Mouse (Mus musculus) spleen, postnatal 36 days (tissue): ENCODE results near the gene Fkbp1b.
"Not testable (repeated sequence)": the region's sequence is repeated elsewhere in the genome, so short reads cannot be mapped to it uniquely, and the experiment has no call there.

ENCODE experiments used
- DNase-seq, 2 experiments: peaks; one replicate each; pipeline ENCODE4 v3.0.0; 2022; ENCODE audit warnings: low spot score in 2 of 2, mixed read lengths in 1 of 2

The Fkbp1b gene

DNA sequence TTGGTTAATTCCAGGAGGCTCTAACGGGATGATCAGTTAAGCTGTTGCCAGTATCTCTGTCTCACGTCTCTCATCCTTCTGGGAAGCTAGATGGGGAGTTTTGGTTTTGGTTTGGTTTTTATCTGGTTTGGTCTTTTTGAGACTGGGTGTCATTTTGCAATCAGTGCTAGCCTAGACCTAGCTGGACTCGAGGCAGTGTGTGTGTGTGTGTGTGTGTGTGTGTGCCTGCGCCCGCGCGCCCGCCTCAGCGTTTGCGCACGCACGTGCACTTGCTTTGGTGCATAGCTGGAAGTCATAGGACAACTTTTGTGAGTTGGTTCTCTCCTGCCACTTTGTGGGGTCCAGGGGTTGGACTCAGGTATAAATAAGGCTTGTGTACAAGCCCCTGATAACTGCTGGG, 2.4 kb upstream of the Fkbp1b start:
- DNase-seq: peak; percentile 18 to 25

DNA sequence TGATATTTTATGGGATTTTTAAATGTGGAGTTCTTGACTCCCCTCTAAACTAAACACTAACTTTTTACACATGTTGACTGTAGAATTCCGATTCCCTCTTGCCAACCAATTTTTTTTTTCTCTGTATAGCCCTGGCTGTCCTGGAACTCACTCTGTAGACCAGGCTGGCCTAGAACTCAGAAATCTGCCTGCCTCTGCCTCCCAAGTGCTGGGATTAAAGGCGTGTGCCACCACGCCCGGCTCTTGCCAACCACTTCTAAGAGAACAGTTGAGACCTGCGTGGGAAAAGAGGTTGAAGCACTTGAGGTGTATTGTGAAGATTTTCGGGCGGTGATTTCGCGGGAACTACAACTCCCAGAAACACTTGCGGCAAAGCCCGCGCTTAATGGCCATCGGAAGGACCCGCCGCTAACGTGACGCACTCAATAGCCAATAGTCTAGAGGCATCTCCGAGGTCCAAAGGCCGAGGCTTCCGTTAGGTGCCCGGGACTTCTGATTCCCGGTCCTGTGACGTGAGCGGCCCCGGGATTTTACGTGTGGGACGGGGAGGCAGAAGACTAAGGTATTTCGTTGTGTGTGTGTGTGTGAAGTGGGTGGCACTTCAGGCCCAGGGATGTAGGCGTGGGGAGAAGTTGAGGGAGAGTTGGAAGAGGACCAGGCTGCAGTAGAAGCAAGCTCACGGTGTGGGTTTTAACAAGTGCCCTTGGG, 1.7 kb upstream of the Fkbp1b start, which contains the start of gene Wdcp:
Gene Wdcp, plus strand, starts transcription at position 414 of the 708 bp plus-strand sequence.
- peak; percentile 87 to 90 for DNase-seq

DNA sequence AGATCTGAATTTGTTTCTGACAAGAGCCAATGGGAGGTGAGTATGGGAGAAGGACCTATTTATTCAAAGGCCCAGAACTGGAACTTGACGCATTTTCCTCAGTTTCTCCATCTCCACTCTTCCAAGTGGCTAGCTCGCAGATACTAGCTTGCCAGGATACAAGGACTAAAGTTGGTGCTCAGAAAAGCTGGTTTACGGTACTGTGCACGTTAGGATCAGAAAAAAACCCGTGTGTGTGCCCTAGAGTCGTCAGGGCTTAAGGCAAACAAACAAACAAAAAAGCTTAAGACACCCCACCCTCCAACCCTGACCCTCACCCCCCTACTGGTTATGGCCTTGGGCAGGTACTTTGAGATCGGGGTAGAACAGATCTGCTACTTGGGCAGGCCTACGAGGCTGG, 1.1 kb upstream of the Fkbp1b start:
- no peak for DNase-seq

DNA sequence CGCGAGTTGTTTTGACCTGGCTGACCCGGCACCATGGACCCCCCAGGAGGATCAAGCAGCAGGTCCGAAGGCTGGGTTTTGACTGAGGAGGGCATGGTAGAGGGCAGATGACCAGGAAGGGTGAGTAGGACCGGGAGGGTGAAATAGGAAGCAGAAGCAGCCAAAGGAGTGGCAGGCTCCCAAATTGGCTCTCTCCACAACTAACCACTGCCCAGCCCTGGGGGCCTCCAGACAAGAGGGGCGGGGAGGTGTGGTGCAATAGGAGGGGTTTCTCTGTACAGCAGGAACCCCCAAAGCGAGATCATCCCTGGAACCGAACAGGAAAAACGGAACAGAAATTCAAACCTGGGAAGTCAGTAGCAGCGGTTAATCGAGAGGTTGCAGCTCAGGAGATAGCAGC, 650 bp downstream of the Fkbp1b start:
- DNase-seq: no peak

DNA sequence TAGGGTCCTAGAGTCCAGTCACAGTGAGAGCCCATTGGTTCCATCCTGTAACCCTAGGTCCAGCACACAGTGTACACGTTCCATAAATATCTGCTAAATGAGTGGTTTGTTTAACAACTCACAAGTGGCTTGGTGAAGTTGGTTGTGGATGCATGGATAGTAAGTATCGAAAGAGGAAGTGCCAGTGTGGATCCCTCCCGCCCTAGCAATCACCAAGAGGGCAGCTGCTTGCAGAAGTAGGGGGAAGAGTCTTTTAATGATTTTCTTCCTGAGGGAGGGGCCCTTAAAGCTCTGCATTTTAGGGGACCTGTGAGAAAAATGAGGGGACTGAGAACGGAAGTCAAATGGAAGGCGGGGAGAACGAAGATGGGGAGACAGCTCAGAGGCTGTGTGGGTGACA, 1.4 kb downstream of the Fkbp1b start:
- DNase-seq: no peak

DNA sequence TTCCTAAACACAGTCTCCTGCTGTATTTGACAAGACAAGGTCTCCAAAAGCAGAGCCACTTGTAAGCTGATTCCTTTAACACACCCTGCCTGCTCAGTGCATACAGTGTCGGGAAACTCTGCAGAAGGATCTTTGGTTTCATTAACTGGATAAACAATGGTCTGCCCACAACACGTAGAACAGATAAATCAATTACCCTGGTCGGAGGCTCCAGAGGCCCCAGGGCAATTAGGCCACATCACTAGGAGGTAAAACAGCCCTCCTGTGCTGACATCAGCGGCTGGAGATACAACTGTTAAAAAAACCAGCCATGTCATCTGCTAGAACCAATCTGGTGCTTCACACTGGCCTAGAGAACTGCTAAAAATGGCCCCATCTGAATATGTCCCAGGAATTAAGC, 4.4 kb downstream of the Fkbp1b start:
- DNase-seq: no peak

DNA sequence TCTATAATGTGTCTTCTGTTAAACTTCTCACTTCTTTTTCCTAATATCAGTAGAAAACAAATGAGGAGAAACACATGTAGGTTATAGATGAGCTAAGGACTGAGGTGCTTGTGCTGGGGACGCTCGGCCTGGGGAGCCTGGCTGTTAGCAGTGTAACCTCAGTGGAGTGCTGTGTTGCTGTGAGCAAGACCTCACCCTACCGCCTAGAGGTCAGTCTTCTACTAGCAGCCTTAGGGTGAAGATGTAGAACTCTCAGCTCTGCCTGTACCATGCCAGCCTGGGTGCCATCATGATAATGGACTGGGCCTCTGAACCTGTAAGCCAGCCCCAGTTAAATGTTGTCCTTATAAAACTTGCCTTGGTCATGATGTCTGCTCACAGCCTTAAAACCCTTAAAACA, 14.1 kb downstream of the Fkbp1b start:
- DNase-seq: no peak

DNA sequence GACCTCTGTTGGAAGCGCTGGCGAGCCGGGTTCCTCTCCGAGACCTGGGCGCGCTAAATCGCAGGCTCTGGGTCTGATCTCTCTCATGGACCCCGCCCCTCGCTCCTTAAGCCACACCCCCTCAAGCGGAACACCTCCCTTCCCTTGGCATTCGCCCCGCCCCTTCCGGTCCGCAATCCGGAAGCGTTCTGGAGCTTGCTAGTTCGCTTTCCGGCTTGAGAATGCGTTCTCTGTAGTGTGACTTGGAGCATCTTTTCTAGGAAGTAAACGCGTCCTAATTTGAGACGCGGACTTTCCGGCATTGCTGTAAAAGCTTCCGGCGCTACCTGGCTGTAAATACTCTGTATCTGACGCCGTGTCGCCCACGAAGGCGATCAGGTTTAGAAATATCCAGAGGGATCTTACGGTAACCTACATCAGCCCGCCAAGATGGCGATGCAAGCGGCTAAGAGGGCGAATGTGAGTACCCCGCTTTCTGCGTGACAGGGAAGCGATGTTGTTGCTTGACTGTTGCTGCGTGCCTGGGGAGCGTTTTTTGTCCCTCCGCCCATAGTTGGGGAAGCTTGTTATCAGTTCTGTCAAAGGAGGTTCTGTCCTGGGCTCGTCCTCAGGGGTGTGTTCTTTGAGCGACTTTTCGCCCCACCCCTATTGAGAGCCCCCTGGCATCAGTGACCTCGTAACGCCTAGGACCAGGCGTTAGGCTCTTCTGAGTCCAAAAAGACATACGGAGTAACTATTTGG, 23.9 kb downstream of the Fkbp1b start, which contains the start of gene Sf3b6:
Gene Sf3b6, plus strand, starts transcription at position 184 of the 741 bp plus-strand sequence.
- DNase-seq: peak; percentile 98 to 99

DNA sequence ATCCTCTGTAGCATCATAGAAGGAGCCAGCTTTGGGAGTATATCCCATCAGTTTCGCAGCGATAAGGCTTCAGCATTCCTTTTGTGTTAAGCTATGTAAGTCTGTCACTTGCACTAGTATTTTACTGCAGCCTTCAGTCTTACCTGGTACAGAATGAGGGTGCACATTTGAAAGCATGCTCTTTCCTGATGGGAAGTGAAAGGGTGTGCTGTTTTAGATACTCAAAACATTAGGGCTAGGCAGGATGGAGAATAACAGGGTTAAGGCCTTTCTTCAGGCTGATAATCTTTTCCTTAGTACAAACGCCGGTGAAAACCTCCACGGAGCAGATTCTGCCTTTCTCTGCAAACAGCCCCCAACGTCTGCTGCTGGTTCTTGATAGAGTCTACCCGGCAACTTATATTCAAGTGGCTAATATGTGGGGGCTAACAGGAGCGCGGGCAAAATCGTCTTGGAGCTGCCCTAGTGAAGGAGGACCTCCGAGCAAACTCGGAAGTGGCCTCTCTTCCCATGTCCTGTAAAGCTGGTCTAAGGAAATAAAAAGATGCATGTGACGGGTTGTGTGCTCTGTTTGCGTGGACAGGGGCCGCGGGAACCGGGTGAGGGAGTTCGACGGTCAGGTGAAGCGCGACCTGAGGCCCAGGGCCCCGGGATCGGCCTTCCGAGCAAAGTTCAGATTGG, 24.6 kb downstream of the Fkbp1b start:
- DNase-seq: no peak

DNA sequence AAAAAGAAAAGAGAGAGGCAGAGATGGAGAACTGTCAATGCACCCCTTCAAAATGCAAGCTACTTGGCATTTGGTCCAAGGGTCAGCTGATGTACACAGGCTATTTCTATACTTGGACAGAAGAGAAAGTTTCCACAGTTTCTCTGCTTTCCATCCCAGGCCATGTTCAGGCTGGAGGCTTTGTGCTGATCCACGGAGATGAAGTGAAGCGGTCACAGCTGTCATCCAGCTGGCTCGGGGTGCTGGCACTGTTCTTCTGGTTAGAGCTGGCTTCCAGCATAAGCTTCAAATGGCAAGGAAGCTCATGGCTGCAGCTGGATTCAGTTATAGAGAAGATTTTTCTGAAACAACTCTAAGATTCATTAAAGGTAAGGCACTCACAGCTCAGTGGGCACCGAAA, 27.8 kb downstream of the Fkbp1b start:
- DNase-seq: no peak

DNA sequence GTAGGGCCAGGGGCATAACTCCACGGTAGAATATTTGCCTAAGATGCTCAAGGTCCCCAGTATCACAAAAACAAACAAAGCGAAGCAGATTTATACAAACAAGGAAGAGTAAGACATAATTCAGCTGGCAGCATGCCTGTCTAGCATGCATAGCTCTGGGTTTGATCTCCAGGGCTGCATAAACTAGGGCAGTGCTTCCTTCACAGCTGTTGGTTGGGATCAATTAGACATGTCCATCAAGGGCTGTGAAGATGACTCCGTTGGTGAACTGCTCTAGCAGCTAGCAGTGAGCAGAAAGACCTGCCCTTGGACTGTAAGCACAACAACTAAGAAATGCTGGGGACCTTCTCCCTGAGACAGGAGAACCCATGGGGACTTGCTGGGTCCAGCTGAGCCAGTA, 29.7 kb downstream of the Fkbp1b start:
- no peak for DNase-seq

DNA sequence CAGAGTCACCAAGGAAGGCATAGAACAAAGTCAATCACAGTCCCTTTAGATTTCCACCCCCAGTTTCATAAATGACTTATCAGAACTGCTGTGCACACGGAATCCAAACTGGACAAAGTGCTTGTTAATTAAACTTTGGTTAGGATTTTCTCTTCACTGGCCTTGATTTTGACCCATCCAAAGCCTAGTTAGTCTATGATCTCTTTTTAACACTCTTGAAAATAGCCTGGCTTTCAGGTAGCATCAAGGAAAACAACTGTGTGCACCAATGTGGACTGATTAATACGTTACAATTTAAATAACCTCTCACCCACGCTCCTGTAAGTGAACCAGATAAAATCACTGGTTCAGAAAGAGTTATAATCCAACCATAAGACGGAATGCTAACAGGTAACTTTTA, 30.4 kb downstream of the Fkbp1b start:
- no peak for DNase-seq

DNA sequence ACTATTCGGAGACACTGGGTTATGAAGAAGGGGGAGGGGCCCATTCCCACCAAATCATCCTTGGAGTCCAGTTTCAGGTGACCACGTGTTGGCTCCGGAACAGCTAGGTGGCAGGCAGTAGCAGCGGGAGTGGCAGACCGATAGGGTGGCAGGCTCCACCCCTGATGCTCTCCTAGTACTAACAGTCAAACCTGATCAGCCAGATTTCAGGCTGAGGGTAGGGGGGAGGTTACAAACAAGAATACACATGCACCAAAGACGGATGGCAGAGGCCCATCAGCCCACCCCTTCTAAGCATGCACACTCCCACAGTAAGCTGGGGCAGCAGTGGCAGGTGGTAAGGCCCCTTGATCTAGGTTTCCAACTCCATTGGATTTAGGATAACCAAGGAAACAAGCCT, 43.9 kb downstream of the Fkbp1b start:
- not testable (repeated sequence) for DNase-seq

DNA sequence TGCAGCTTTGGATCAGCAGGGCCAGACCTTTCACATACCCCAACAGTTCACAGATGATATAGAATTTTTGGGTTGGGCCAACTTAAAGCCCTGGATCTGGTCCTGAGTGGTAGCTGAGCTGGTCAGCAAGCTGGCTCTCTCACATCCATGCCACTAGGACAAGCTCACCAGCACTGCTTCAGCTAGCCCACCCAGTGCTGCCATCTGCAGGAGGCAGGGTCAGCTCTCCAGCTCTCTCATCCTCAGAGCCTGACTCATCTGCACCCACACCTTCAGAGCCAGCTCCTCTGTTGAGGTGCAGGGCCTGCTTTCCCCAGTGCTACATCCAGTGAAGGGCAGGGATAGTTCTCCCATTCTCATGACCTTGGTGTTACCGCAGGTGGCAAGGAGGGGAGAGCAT, 47.7 kb downstream of the Fkbp1b start:
- no peak for DNase-seq

DNA sequence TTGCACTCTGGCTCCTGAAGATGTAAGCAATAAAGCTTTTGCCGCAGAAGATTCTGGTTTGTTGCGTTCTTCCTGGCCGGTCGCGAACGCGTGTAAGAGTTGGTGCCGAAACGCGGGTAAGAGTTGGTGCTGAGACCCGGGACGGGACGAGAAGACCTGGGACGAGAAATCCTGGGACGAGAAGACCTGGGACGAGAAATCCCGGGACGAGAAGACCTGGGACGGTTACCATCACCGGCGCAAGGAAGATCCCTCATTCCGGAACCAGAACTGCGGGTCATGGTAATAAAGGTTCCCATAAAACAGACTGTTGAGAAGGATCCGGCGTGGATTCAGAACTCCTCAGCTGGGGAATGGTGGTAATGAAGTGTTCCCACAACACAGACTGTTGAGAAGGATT, 53.3 kb downstream of the Fkbp1b start:
- not testable (repeated sequence) for DNase-seq

DNA sequence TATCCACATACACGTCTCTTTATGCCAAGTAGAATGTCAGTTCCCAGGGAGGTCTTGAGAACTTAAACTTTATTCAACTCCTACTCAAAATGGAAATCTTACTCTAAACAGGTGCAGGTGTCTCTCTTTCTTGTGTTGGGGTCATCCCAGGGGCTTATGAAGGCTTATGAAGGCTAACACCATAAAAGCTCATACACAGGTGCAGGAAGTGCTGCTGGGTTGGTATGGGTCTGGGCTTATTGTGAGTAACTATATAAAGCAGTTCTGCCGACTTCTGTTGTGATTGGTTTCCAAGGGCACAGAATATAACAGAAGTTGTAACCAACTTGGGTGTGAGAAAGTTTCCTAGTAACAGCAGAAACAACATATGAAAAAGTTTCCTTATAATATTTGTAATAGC, 56.9 kb downstream of the Fkbp1b start:
- no peak for DNase-seq

DNA sequence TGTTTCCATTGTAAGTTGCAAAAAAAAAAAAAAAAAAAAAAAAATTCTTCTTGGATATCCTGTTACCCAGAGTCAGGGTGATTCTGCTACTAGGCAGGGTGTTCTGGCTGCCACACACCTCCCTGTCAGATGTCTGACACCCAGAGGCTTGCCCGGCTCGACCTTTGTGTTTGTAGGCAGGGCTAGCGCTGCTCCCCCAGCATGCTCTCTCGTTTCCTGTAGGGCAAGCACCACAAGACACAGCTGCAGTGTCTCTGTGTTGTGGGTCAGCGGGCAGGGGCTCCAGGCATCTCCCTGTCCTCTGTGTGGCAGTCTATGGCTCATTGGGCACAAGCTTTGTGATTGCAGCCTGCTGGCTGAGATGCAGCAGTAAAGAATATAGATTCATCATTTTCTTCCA, 57.8 kb downstream of the Fkbp1b start:
- no peak for DNase-seq
